Mouse (Mus musculus) thymus, postnatal 14 days (tissue): ENCODE measurements around the gene Gas2l3.

Experiments
- DNase-seq: peaks from one replicate; pipeline ENCODE4 v3.0.0; 2021

The Gas2l3 gene

DNA sequence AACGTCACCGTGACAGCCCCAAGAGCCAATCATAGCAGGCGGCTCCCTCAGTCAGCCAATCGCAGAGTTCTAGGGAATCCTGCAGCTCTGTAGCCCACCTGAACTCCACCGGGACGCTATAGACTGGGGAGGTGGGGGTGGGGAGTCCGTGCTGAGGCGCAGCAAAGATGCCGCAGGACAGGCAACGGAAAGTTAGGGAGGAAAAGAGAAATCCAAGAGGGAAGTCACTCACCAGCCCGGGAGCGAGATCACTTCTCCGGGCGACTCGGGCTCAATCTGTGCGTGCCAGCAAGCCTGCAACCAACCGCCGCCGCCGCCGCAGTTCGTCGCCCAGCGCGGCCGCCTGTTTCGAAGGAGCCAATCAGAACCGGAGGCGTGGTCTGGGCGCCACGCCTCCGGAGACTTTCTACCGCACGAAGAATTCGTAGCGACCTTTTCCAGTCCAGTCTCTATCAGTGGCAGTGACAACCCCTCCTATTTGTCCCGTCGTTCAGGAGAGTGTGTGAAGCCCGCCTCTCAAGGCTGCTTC lies at the start of gene Gas2l3:
Gas2l3 (minus strand) TSS at position 345 of the 529 bp plus-strand sequence.
- DNase-seq: peak; percentile 87

DNA sequence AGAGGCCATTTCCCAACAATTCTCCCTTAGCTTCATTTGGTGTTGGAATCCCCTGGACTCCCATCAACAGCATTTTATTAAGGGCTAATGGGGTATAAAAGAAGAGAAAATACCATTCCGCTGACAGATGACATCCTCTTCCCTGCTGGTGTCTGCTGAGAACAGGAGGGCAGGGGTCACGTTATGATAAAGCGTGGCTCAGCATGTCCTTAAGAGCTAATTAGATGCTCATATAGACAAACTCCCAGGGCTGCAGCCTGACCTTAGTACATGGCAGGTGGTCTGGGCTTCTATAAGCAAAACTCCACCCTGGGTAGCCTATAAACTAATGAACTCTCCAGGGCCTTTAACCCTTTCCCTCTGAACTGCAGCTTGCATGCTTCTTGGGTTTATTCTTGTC lies 47.6 kb upstream of the Gas2l3 start:
- no peak for DNase-seq

DNA sequence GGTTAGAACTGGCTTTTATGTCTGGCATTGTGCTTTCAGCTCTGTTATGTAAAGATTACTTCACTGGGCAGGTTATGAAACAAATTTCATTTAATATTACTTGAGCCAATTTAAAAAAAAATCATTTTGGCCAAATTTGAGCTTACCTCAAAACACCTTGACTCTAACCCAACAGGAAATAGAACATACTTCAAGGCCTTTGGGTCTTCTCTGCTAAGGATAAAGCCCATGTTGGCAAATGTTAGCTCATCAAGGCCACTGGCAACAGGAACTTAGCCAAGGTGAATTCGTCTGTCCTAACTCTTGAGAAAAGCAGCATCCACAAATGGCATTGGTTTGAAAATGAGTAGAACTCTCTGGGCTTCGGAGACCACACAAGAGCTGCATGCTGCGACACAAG lies 46.5 kb upstream of the Gas2l3 start:
- DNase-seq: no peak

DNA sequence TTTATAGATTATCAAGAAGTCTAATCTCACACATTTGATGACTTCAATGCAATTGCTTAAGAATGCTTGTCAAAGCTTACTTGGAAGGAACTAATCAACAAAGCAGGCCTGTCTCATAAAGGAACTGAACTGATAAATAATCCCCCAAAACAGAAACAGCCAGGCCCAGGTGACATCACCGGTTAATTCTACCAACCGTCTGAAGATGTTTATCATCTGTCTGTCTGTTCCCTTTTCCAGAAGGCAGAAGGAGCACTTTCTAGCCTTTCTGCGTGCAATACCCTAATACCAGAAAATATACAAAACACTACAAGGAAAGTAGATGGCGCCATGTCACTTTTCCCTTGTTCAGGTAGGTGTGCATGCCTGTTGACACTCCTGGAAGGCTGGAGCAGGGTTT lies 45.7 kb upstream of the Gas2l3 start:
- peak; percentile 13 for DNase-seq

DNA sequence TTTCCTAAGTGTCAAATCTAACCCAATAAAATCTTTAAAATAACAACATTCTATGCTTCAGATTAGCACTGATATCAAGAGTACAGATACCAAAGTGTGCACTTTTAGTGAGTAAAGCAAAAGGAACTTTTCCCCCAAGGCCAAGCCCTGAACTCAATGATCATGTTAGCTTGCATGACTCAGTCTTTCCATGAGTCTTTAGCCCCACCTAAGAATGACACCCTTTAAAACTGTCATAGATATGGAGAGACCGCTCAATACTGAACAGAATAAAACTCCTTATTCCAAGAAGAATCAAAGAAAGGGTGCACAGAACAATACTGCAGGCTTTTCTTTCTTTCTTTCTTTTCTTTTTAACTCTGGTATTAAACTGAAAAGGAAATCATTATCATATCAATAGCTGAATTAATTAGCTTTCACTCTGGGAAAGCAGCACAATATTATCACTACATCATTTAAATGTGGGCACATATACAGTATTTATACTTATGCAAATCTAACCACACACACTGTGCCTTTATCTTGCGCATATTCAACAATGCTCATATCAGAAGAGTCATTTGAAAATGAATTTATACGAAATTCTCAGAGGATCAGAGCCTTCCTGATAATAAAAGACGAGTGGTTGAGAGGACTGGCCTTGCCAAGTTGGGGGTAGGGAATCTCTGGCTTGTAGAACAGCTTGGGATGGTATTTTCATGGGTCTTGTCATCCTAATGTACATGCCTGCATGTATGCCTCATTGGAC lies 43.4 kb upstream of the Gas2l3 start:
- DNase-seq: no peak

DNA sequence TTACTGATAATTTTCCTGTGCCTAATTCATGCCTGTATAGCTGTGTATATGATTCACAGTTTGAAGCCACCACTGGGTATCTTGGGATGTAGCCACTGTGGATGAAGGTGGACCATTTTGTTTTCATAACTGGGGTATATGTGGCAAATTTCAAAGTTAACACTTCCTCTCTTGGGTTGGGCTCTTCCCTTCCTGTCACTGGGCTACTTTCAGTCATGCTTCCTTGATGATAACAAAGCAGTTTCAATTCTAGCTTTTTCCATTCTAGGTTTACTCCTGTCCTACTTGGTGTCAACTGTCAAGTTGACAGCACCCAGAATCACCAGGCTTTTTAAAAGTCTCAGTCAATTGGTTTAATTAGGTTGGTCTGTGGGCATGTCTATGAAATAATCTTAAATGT lies 41.1 kb upstream of the Gas2l3 start:
- DNase-seq: no peak

DNA sequence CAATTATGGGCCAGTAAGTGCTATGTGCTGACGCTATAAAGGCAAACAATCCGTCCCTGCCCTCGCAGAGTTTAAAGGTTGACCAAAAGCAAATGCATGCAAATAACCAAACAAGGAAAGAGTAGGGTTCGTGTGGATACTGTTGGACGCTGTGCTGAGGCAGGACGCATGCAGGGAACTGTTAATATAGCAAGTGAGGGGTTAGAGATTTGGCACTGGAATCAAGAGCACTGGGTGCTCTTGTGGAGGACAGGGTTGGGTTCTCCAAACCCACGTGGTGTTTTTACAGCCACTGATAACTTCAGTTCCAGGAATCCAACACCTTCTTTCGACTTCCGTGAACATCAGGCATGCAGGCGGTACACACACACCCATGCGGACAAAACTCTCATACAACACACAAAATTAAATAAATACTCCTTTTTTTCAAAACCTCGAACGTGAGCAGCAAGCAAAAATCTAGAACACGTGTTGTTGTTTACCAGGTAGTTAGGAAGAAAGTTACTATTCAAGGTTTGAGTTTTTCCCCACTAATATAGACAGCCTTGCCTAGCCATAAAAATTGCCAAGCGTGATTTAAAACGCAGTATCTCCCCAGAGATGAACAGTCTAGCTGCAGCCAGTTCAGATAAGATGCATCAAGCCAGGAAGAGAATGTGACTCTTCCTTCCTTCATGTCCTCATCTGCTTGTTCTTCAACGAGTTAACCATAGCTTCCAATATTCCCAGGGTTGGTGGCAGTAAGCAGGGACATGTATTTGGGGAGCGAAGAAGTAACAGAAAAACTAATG lies 40.2 kb upstream of the Gas2l3 start:
- no peak for DNase-seq

DNA sequence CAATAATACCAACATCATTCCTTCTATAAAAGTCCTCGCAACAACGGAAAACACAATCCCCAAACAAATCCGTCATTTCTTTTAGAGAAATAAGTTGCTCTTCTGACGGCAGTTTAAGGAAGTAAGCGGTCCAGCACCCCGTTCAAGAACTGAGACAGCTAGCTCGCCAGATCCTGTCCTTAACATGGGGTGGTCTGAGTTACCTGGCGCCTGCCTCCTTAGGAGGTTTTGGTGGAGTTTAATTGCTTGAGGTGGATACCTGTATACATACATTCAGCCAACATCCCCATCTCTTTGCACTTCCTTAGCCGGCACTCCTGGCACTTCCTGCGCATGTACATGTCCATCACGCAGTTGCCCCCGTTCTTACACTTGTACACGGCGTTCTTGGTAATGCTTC lies 39.3 kb upstream of the Gas2l3 start:
- no peak for DNase-seq

DNA sequence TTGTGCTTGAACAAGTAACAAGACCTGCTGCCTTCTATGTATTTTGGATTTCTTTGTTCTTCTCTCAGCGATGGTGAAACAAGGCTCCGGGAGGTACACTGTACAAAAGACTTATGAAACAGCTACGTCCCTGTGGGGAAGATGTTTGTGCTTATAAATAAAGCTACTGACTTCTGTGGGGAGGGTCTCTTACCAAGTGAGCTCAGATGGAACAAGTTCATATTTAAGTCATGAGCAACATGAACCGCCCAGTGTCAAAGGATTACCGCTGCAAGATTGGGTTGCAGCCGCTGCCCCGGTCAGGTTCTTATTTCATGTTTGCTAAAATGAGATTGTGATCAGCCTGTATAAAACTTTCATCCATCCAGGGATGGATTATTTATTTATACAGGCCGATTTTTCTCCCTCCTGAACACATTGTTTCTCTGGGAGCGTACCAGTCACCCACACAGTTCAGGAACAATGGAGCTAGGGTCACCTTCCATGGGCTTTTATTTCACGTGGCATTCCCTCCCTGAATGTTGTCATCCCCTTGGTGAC lies 38.4 kb upstream of the Gas2l3 start:
- no peak for DNase-seq

DNA sequence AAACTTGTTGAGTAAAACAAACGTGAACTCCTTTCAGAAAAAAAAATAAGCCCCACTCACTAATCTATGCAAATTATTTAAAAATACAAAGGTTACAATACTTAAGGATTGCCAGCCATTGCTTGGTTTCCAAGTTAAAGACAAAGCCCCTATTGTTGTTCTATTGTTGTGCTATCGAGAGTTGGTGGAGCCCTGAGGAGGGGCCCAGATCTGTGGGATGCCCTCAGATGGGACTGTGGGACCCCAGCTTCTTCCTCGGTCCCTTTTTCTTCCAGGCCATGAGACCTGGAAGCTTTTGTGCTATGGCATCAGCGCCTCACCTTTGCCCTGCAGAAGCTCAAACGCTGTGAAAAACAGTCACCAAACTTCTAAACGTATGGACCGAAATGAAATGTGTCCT lies 37.9 kb upstream of the Gas2l3 start:
- DNase-seq: no peak

DNA sequence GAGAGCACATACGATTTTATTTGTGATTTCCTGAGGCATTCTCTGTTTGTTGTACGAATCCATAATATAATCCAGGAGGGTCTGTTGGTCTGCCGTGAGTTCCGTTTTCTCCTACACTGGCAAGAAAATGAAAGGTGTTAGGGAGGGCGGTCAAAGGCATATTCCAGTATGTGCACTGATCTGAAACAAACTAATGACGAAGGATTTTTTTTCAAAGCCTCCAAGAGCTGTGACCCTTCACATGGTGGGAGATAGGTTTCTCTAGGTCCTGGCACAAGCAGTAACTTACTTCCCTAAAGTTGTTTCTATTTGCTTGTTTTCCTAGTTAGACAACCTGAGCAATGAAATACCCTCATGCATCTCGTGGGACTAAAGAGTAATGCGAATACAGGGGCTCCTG lies 35.0 kb upstream of the Gas2l3 start:
- no peak for DNase-seq

DNA sequence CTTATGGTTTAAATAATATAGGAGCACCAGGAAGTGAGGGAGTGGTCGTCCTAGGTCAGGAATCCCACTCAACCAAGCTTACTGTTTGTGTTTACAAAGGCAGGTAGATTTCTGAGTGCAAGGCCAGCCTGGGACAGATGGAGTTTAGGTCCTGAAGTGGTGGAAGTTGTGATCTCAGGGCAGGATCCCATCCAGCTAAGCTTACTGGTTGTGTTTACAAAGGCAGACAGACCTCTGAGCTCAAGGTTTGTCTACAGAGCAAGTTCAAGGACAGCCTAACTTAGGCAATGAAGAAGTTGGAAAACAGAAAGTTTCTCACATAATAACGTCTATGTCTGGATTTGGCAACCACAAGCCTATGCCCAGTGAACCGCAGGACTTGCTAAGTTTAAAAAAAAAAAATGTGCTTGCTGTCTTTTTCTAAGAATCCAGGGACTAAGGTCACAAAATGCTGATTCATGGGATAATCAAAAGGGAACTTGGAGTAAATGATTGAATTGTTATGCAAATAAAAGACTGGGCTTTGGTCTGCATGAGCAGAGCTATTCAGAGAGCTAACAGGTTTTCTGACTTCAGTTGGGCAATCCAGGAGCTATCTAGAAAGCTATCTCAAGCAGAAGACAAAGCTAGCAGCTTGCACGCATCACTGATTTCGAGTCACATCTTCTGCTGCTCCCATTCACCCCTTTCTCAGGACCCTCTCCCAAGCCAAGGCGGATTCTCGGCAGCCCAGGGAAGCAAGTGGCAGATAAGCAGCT lies 27.0 kb upstream of the Gas2l3 start:
- no peak for DNase-seq

DNA sequence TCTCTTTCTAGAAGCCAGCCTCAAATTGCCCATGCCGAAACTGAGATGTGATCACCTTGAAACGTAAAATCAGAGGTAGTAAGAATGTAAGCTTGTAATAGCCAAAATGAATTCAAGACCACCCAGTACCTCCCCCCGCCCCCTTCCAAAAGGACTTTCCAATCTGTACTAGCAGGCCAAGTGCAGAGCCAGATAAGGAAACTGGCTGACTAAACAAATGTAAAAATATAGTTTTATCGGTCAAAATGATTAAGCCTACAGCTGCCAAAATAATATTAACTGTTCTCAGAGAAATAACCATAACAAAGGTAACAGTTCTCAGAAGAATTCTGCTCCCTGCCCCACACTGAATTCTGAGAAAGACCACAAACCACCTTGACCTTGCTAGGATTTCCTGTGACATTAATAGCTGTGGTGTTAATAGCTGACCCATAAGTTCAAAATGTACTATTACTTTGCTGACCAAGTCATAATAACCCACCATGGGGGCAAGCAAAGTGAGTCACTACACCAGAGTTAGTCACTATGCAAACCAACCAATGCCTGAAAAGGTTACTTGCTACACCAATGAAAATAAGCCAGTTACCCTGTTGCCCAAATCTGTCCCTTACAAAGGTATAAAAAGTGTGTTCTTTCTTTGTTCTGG lies 21.1 kb upstream of the Gas2l3 start:
- DNase-seq: no peak

DNA sequence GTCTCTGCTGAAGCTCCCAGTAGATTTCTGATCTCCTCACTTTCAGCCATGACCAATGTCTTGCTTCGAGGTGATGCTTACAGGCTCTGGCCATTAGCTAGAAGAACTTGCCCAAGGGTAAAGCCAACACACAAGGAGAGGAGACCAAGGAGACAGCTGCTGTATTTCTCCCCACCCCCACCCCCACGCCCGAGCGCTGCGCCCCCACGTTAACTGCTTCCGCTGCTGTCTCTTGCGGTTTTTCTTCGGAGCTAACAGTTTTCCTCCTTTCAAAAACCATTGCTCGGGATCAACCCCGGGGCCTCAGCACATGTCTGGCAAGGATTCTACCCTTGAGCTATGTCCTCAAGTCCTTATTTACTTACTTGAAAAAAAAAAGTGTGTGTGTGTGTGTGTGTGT lies 19.1 kb upstream of the Gas2l3 start:
- peak; percentile 13 for DNase-seq

DNA sequence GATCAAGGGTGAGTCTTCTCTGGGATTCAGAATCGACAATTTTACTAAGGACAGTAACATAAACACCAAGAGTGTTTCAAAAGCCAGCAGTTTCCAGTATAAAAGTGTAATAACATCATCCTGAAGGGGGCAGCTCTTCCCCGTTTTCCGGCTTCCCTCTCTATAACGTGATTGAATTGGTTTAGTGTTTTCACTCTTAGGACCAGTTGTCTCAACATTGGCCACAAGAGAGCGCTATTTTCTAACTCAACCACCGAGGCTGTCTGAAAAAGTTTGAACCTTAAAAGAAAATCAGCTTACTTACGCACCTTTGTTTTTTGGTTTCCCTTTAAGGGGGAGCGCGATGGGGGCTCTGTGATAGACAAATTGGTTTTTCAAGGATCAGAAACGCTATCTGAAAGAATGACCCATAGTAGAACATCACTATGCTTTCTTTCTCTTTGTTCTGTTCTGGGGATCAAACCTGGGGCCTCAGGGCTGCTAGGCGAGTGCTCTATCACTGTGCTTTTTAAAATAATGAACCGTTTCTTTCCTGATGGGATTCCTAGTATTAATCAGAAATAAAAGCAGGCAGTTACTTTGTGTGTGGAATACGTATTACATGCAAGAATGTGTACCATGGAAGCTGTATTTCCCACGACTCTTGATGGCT lies 18.2 kb upstream of the Gas2l3 start:
- DNase-seq: peak; percentile 89

DNA sequence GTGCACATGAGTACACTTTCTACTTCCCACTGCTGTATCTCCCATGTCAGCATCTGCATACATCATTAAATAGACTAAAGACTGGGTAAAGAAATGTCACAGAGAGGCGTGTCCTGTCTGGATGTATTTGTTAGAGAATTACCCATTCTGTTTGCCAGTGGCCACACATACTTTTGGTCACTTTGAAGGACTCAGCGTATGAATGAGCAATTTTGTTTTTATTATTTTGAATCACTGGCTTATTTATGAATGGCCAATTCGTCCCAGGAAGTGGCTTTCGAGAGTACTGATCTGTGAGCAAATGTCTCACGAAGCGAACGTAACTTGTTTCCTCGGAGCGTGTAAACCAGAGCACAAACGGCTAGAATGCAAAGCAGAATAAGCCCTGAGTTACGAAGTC lies 17.2 kb upstream of the Gas2l3 start:
- no peak for DNase-seq

DNA sequence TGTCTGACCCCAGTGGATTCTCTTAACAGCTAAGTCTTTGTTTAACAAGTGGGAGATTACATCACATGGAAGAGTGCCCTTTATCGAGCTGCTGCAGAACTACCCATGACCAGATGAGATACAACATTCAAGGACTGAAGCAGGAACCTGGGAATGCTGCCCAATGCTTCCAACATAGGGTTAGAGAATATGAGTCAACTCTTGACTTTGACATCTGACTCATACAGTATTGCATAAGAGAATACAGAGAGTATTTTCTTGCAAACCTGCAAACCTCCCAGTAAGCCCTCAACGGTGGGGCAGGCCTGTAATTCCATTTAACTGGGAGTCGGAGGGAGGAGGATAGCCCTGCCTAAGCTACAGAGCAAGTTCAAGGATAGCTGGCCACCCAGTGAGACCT lies 15.0 kb upstream of the Gas2l3 start:
- DNase-seq: no peak

DNA sequence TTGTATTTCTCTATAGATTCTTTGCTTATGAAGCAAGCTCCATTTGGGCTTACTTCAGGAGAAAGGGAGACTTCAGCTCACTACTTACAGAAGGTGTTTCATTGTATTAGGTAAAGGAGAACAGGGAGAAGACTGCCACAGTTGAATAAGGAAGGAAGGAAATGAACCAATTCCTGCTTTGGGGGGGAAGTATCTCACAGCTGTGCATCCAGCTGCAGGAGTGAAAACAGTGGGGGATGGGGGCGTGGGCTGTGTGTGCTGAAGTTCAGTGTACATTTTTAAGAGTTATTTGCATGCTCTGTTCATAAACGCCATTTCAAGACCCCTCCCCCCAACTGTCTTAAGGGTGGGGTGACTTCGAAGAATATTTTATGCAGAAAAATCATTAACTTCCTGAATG lies 10.0 kb upstream of the Gas2l3 start:
- DNase-seq: peak; percentile 56

DNA sequence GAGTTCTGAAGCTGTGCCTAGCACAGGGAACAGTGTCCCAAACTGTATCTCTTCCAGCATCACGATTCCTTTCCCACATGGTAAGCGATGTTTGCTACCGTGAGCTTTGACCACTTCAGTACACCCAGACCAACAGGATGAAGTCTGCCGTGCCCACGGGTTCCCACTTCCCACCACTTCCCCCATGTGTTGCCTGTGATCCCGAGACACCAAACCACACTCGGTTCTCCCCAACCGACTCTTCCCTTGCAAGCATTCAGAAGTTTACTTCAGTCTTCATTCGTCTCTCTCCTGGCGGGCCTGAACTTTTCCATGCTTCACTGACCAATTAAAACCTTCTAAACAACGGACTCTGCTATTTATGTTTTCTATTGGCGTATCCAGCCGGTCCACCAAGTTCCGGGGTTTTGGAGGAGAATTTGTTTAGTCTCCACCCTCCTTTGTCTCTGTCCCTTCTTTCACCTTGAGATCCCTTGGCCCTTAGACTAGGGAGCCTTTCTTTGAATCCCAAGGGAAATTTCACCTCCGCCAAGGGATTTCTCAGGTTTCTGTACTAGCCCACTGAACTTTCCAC lies 9.4 kb upstream of the Gas2l3 start:
- no peak for DNase-seq

DNA sequence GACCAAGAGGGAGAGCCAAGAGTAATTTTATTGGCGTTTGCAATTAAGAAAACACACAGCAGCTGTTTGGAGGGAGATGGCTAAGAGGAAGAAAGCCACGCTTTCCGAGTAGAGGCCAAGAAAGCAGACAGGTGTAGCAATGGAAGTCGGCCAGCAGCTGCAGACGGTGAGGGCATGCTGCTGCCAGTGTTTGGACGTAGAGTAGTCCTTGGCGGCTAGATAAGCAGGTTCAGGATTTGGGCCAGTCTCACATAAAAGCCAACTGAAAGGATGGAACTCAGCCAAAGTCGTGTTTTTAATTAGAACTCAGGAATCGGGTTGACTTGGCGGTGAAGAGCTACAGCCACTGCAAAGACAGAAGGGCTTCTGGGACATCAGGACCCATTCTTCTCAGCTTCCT lies 6.6 kb upstream of the Gas2l3 start:
- DNase-seq: peak; percentile 24

DNA sequence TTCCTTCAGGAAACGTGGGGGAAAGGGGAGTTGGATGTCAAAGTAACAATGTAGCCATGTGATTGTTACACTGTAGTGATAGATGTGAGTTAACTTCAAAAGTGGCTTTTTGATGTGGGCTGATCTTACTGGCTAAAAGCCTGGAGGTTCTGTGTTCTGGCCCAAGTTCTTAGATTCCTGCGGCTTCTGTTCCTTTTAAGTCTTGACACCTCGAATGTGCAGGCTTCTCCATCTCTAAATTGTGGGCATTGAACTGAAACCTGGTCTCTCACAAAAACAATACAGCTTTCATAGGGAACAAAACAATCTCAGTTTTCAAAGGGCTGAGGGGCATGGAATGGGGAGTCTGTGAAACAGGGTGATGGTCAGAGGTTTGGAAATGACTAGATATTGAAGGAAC lies 614 bp upstream of the Gas2l3 start:
- DNase-seq: no peak

DNA sequence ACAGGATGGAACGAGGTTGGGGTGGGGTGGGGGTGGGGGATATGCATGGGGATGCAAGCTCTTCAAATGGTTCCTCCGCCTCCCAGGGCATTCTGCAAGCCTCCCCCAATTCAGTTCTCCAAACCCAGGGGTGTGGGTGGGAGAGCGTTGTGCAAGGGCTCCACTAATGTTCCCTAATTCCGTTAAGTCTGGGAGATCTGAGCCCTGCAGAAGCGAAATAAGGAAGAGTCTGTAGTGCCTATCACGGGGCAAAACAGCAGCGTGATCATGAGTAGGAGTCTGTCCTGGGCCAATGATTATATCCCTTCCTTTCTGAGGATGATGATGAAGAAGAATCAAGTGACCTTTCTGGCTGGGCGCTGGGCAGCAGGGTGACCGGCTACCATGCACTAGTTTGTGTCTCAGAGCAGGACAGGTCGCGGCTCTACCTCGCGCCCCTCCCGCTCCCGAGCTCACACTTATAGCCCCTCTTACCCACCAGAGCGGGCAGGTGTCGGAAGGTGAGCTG lies 598 bp downstream of the Gas2l3 start:
- no peak for DNase-seq
